Mouse (Mus musculus) liver, postnatal 0 days (tissue): ENCODE data around the gene Ckap4.

ENCODE experiments used
- CTCF ChIP-seq: sonication (generic); IDR thresholded peaks from 2 replicates; pipeline ENCODE4 v1.5.1; 2016; ENCODE audit warnings: antibody characterized with exemption, low read depth
- EP300 ChIP-seq: IDR thresholded peaks from 2 replicates; pipeline ENCODE4 v1.6.1; 2016; ENCODE audit warnings: antibody characterized with exemption, low read depth, mild to moderate bottlenecking

DNA sequence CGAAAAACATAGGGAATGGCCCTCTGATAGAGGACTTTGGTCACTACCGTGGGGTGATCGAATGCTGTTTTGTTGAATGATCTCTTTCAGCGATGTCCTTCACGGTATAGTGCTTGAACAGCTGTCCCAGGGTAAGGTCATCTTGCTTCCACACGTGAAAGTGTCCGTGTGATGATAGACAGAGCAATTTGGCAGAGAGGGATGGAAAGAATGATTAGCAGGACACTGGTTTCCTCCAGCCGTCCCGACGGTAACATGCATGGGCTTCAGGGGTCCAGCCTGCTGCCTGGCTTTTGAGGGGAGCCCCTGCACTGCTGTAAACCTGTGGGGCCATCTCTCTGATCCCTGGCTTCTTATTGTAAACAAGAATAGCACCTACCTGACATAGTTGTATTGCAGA lies 44.9 kb upstream of the Ckap4 start:
- TF ChIP-seq CTCF (no peak), EP300 (no peak)
